Mouse (Mus musculus): ENCODE data around the gene Ctnnd2.

- TF ChIP-seq CTCF (IDR thresholded peaks at IDR 0.05; ENCODE audit: borderline replicate concordance, control insufficient read depth, extremely low read depth, insufficient read depth, low read length, poor library complexity) (no peak), POLR2A (IDR thresholded peaks at IDR 0.05; ENCODE audit: control insufficient read depth, extremely low read depth, insufficient read depth, low read length, poor library complexity) (no peak)
Observed at GRCm38 (mm10) chr15:30887559-30887958, 715.2 kb downstream of the Ctnnd2 start.
